Mouse (Mus musculus) CH12.LX (cell line): Measurements from ENCODE around the gene Ganab. TPM values are rescaled to one million over a fixed set of nuclear protein-coding genes. Genes with fewer than 3 reads are reported as not detected.
A peak's percentile ranks its signal among the peaks of the same experiment; 100 is the strongest.

Experiments
- DNase-seq: peaks from one replicate; pipeline ENCODE4 v3.0.0-alpha.2; 2013; ENCODE audit errors: extremely low read depth
- H3K27ac ChIP-seq: 2 replicates; pipeline ENCODE4 v1.5.1; 2012; ENCODE audit warnings: low read depth, mild to moderate bottlenecking, control low read depth, moderate library complexity; ENCODE audit not compliant: insufficient read depth
- H3K27me3 ChIP-seq: replicated peaks from 2 replicates; pipeline ENCODE3; 2012; ENCODE audit warnings: inconsistent platforms
- H3K36me3 ChIP-seq, 2 experiments: replicated peaks in 1 of 2; 2 replicates each; pipeline versions ENCODE3 to v1.6.1; 2012; ENCODE audit warnings: inconsistent platforms in 1 of 2, low read length in 1 of 2, mild to moderate bottlenecking in 1 of 2, mixed read lengths in 1 of 2, moderate library complexity in 1 of 2; ENCODE audit not compliant: control insufficient read depth in 1 of 2, insufficient read depth in 1 of 2
- H3K4me1 ChIP-seq, 2 experiments: 2 replicates each; pipeline ENCODE4 v1.6.1; 2012; ENCODE audit warnings: inconsistent platforms in 1 of 2, moderate library complexity in 1 of 2; ENCODE audit not compliant: insufficient read depth in 2 of 2, control insufficient read depth in 1 of 2
- H3K4me2 ChIP-seq: 2 replicates; pipeline ENCODE4 v1.6.1; 2012; ENCODE audit warnings: low read depth, mild to moderate bottlenecking, control low read depth; ENCODE audit not compliant: poor library complexity, insufficient read depth, severe bottlenecking
- H3K4me3 ChIP-seq, 3 experiments: fragments of 150-350 bp in 1 of 3; sonication (generic) in 1 of 3; replicated peaks in 1 of 3; 2 replicates each; pipeline versions ENCODE3 to v1.5.1; 2011 to 2012; ENCODE audit warnings: low read depth in 2 of 3, low read length in 2 of 3, mild to moderate bottlenecking in 2 of 3, moderate library complexity in 2 of 3, control low read depth in 1 of 3, improper control_type of control experiment in 1 of 3, inconsistent platforms in 1 of 3, mixed read lengths in 1 of 3; ENCODE audit not compliant: poor library complexity in 1 of 3
- H3K79me2 ChIP-seq: replicated peaks from 2 replicates; pipeline ENCODE4 v1.6.1; 2012; ENCODE audit warnings: mild to moderate bottlenecking, moderate library complexity; ENCODE audit not compliant: control insufficient read depth, poor library complexity, insufficient read depth, severe bottlenecking; ENCODE audit errors: extremely low read depth
- H3K9ac ChIP-seq: 2 replicates; pipeline ENCODE4 v1.6.1; 2012; ENCODE audit warnings: low read depth, mild to moderate bottlenecking, control low read depth, moderate library complexity; ENCODE audit not compliant: insufficient read depth
- H3K9me3 ChIP-seq: replicated peaks from 2 replicates; pipeline ENCODE3; 2012; ENCODE audit warnings: low read length, inconsistent platforms, mixed read lengths
- BHLHE40 ChIP-seq: IDR thresholded peaks from 2 replicates; pipeline ENCODE4 v1.6.1; 2011; ENCODE audit warnings: mild to moderate bottlenecking, low read depth, low read length, improper control_type of control experiment
- CHD2 ChIP-seq: IDR thresholded peaks from 2 replicates; pipeline ENCODE4 v1.6.1; 2011; ENCODE audit warnings: low read length, improper control_type of control experiment
- CTCF ChIP-seq, 2 experiments: IDR thresholded peaks in 1 of 2; conservative IDR thresholded peaks in 1 of 2; 2 replicates each; pipeline ENCODE4 v1.5.1; 2011 to 2012; ENCODE audit warnings: low read depth in 2 of 2, low read length in 2 of 2, improper control_type of control experiment in 1 of 2, inconsistent platforms in 1 of 2, mild to moderate bottlenecking in 1 of 2, moderate library complexity in 1 of 2
- E2F4 ChIP-seq: IDR thresholded peaks from 2 replicates; pipeline ENCODE4 v1.6.1; 2011; ENCODE audit warnings: low read depth, low read length, improper control_type of control experiment; ENCODE audit not compliant: insufficient replicate concordance
- ELF1 ChIP-seq: IDR thresholded peaks from 2 replicates; pipeline ENCODE4 v1.6.1; 2014; ENCODE audit warnings: low read depth, mild to moderate bottlenecking, inconsistent platforms, low read length, improper control_type of control experiment
- EP300 ChIP-seq: IDR thresholded peaks from 2 replicates; pipeline ENCODE4 v1.6.1; 2011; ENCODE audit warnings: low read length, improper control_type of control experiment
- ETS1 ChIP-seq: conservative IDR thresholded peaks from 2 replicates; pipeline ENCODE4 v1.6.1; 2012; ENCODE audit warnings: low read depth, mild to moderate bottlenecking, inconsistent platforms, low read length, improper control_type of control experiment, moderate library complexity
- IRF4 ChIP-seq: IDR thresholded peaks from 2 replicates; pipeline ENCODE4 v1.6.1; 2014; ENCODE audit warnings: low read depth, mild to moderate bottlenecking, inconsistent platforms, low read length, improper control_type of control experiment
- KAT2A ChIP-seq: IDR thresholded peaks from 2 replicates; pipeline ENCODE4 v1.6.1; 2012; ENCODE audit warnings: low read length, improper control_type of control experiment, inconsistent platforms; ENCODE audit not compliant: insufficient replicate concordance
- MAFK ChIP-seq: IDR thresholded peaks from 2 replicates; pipeline ENCODE4 v1.6.1; 2011; ENCODE audit warnings: low read length, improper control_type of control experiment; ENCODE audit not compliant: insufficient replicate concordance
- MAZ ChIP-seq: IDR thresholded peaks from 2 replicates; pipeline ENCODE4 v1.6.1; 2012; ENCODE audit warnings: low read depth, mild to moderate bottlenecking, inconsistent platforms, low read length, improper control_type of control experiment, moderate library complexity
- MEF2A ChIP-seq: IDR thresholded peaks from 2 replicates; pipeline ENCODE4 v1.6.1; 2014; ENCODE audit warnings: low read depth, mild to moderate bottlenecking, inconsistent platforms, low read length, improper control_type of control experiment, borderline replicate concordance
- MXI1 ChIP-seq: IDR thresholded peaks from 2 replicates; pipeline ENCODE4 v1.6.1; 2011; ENCODE audit warnings: mild to moderate bottlenecking, low read depth, low read length, improper control_type of control experiment
- MYC ChIP-seq: IDR thresholded peaks from 2 replicates; pipeline ENCODE4 v1.6.1; 2011; ENCODE audit warnings: low read depth, mild to moderate bottlenecking, improper control_type of control experiment, low read length
- NELFE ChIP-seq: IDR thresholded peaks from 2 replicates; pipeline ENCODE4 v1.6.1; 2011; ENCODE audit warnings: low read depth, low read length, improper control_type of control experiment
- POLR2A ChIP-seq: IDR thresholded peaks from 2 replicates; pipeline ENCODE4 v1.6.1; 2011; ENCODE audit warnings: low read depth, mild to moderate bottlenecking, improper control_type of control experiment, low read length
- RAD21 ChIP-seq: IDR thresholded peaks from 2 replicates; pipeline ENCODE4 v1.6.1; 2011; ENCODE audit warnings: low read depth, mild to moderate bottlenecking, low read length, improper control_type of control experiment, moderate library complexity
- SMC3 ChIP-seq: IDR thresholded peaks from 2 replicates; pipeline ENCODE4 v1.6.1; 2011; ENCODE audit warnings: low read depth, low read length, improper control_type of control experiment
- UBTF ChIP-seq: IDR thresholded peaks from 2 replicates; pipeline ENCODE4 v1.6.1; 2012; ENCODE audit warnings: low read depth, mild to moderate bottlenecking, inconsistent platforms, low read length, improper control_type of control experiment, moderate library complexity
- USF1 ChIP-seq: IDR thresholded peaks from 2 replicates; pipeline ENCODE4 v1.6.1; 2014; ENCODE audit warnings: low read depth, mild to moderate bottlenecking, inconsistent platforms, low read length, improper control_type of control experiment
- ZC3H11A ChIP-seq: IDR thresholded peaks from 2 replicates; pipeline ENCODE4 v1.6.1; 2012; ENCODE audit warnings: low read depth, mild to moderate bottlenecking, inconsistent platforms, low read length, improper control_type of control experiment
- ZNF384 ChIP-seq: IDR thresholded peaks from 2 replicates; pipeline ENCODE4 v1.6.1; 2012; ENCODE audit warnings: low read depth, low read length, improper control_type of control experiment, inconsistent platforms
- dilution Hi-C: fragments of 300-500 bp; cut with MboI; formaldehyde crosslinking; loops from 2 replicates; pipeline ENCODE4 v1.14.3; 2020; ENCODE audit warnings: low sequenced_read_pairs; ENCODE audit not compliant: extremely low pct_unique_long_range_greater_than_20kb, extremely low pct_ligation_motif_present
- in situ Hi-C: fragments of 300-500 bp; cut with MboI; formaldehyde crosslinking; loops from 3 replicates; pipeline ENCODE4 v1.14.3; 2019; ENCODE audit warnings: low sequenced_read_pairs, low pct_ligation_motif_present, low pct_unique_long_range_greater_than_20kb, mixed read lengths
- polyA plus RNA-seq: library from polyadenylated mRNA; unstranded; fragments of >175 nt; gene quantifications from 2 replicates; pipeline ENCODE4 v1.2.1, GENCODE M21; 2012; ENCODE audit warnings: low read depth; ENCODE audit not compliant: insufficient read length
- total RNA-seq, 2 experiments: library from RNA; depleted of rRNA; stranded (reverse); fragments of 300-350 nt in 1 of 2; fragments of >200 nt in 1 of 2; gene quantifications; 2 replicates each; pipeline ENCODE4 v1.2.3; 2012 to 2014

Gene Ganab
- total and polyA plus RNA-seq, 3 experiments: 97.0 to 169 (median 143) TPM

GRCm38 (mm10) chr19:8919000-8919399, 21.1 kb downstream of the Ganab start:
- Histone ChIP-seq H3K4me2 (peak overlapping the region; percentile 93), H3K9ac (peak overlapping the region; percentile 96), H3K27me3 (no peaks in the 10 kb centered on the region), H3K36me3 (peaks cover 31 to 47% of the 10 kb centered on the region in 2 experiments), H3K79me2 (peaks cover 19% of the 10 kb centered on the region), H3K27ac (peak overlapping the region; percentile 96), H3K4me3 (peak overlapping the region; percentile 17 to 81 (median 46)), H3K9me3 (no peaks in the 10 kb centered on the region), H3K4me1 (peaks cover 0 to 18% of the 10 kb centered on the region in 2 experiments; a peak in 2 of 4 replicates)
- dilution Hi-C loops (no loop called here), in situ Hi-C loops (no loop called here)
- DNase-seq: peak; percentile 61
- TF ChIP-seq MYC (0 out of 2 replicates have a peak, but pooled peaks have one; percentile 37), ZC3H11A (no peak), BHLHE40 (no peak), UBTF (no peak), MEF2A (no peak), NELFE (peak; percentile 31; the same call in 1 of the 2 replicates), RAD21 (peak; percentile 11), CTCF (conservative IDR thresholded peaks at IDR 0.05 in 1 of 2, IDR thresholded peaks at IDR 0.05 in 1 of 2; ENCODE audit: low read depth in 2 of 2, low read length in 2 of 2) (0 out of 4 replicates have a peak, but pooled peaks of 1 of the 2 experiments have one; percentile 24), POLR2A (peak; percentile 55), ELF1 (peak; percentile 41; the same call in 1 of the 2 replicates), ZNF384 (no peak; the same call in 1 of the 2 replicates), MAZ (0 out of 2 replicates have a peak, but pooled peaks have one; percentile 19), MXI1 (peak; percentile 41; the same call in 1 of the 2 replicates), SMC3 (no peak; the same call in 1 of the 2 replicates), ETS1 (peak; percentile 45; the same call in 1 of the 2 replicates), USF1 (no peak), KAT2A (no peak), E2F4 (no peak), EP300 (0 out of 2 replicates have a peak, but pooled peaks have one; percentile 27), CHD2 (no peak), MAFK (0 out of 2 replicates have a peak, but pooled peaks have one; percentile 52), IRF4 (peak; percentile 67)
